ENCODE assay signal across 18 mouse cellular contexts in the genomic region with DNA sequence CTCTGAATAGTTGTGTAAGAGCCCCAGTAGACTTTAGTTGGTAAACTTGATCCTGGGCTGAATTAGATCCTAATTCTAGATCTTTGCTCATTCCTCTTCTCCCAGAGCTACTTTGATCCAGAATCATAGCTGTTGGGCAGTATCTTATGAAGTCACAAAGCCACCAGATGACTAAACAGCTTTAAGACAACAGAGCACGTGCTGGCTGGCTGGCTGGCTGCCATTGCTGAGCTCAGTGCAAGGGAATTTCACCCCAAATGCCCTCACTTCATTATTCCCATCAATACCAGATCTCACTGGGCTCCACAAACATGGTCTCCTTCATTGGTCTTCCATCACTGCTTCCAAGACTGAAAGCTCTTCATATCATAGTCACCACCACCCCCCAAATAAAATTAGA. TPM values are rescaled to one million over a fixed set of nuclear protein-coding genes. Genes with fewer than 3 reads are reported as not detected.
DNase-seq lines count a peak whose midpoint lies in the region; ATAC-seq and TF ChIP-seq lines count a peak whose summit lies in the region.
"Had no signal": no experiment of that assay in that cellular context is flagged by ENCODE, and none has a peak within 500 bp of the region (broad histone marks: within the 10 kb centered on the region; RNA-seq: fewer than 3 reads in every experiment).

No protein-coding gene starts in this region.

- H3K4me2 ChIP-seq in kidney, embryonic 16.5 days (replicated peaks; ENCODE audit: low read depth, low read length), result no peak overlapping the region
- H3K4me2 ChIP-seq in forebrain, embryonic 16.5 days (ENCODE audit: low read length), result no peak overlapping the region
- H3K4me2 ChIP-seq: forebrain, embryonic 15.5 days; heart, embryonic 13.5 days; hindbrain, embryonic 12.5 days had no signal

- peak; percentile 24 for DNase-seq in adrenal gland, postnatal 25 days
- DNase-seq in adrenal gland, postnatal 4 days (ENCODE audit: low spot score in 2 of 2), result no peak
- peak; percentile 3 for DNase-seq in kidney, adult 11 months
- DNase-seq in gastrocnemius, postnatal 4 days (ENCODE audit: low spot score in 2 of 2), result no peak
- DNase-seq: gastrocnemius, adult 2 months; lung, adult 18-20 months; thymus, postnatal 4 days had no signal

- no peak for TF ChIP-seq CTCF in C2C12 (IDR thresholded peaks at IDR 0.05; ENCODE audit: control insufficient read depth, insufficient read depth, insufficient read length)

- no peaks in the 10 kb centered on the region for H3K4me1 ChIP-seq in kidney, embryonic 16.5 days (ENCODE audit: insufficient read depth, low read length)
- 0 out of 2 replicates have a peak, but pooled peaks cover 3% of the 10 kb centered on the region for H3K4me1 ChIP-seq in brown adipose tissue, adult 24 weeks (ENCODE audit: control insufficient read depth, insufficient read depth, insufficient read length, low read length)
- peaks cover 2% of the 10 kb centered on the region; the same call in 1 of the 2 replicates for H3K4me1 ChIP-seq in forebrain, embryonic 16.5 days (replicated peaks; ENCODE audit: control insufficient read depth, insufficient read depth, low read length)
- H3K4me1 ChIP-seq: hindbrain, embryonic 12.5 days had no signal

- 44% methylated on average over 1 of the region's 1 CpGs for WGBS in kidney, embryonic 16.5 days
- 24% methylated on average over 1 of the region's 1 CpGs for WGBS in forebrain, embryonic 16.5 days

- H3K9ac ChIP-seq in kidney, embryonic 16.5 days (replicated peaks; ENCODE audit: low read length), result no peak overlapping the region
- no peak overlapping the region for H3K9ac ChIP-seq in forebrain, embryonic 16.5 days (replicated peaks; ENCODE audit: low read depth, low read length)
- H3K9ac ChIP-seq: forebrain, embryonic 15.5 days; heart, embryonic 13.5 days; hindbrain, embryonic 12.5 days had no signal

- no peaks in the 10 kb centered on the region for H3K79me2 ChIP-seq in C2C12 (ENCODE audit: control insufficient read depth, insufficient read depth)

- H3K27ac ChIP-seq in kidney, embryonic 16.5 days (ENCODE audit: low read length), result no peak overlapping the region
- H3K27ac ChIP-seq in brown adipose tissue, adult 24 weeks (replicated peaks; ENCODE audit: low read depth, low read length), result peak overlapping the region; percentile 89
- no peak overlapping the region for H3K27ac ChIP-seq in forebrain, embryonic 16.5 days (ENCODE audit: low read length)
- H3K27ac ChIP-seq: gastrocnemius, adult 2 months; heart, embryonic 13.5 days; hindbrain, embryonic 12.5 days; layer of hippocampus, adult 2 months; left cerebral cortex, adult 2 months had no signal

- no peak overlapping the region for H3K4me3 ChIP-seq in kidney, embryonic 16.5 days (ENCODE audit: low read length)
- H3K4me3 ChIP-seq in C2C12 (ENCODE audit: insufficient read depth, poor library complexity, severe bottlenecking), result no peak overlapping the region
- no peak overlapping the region for H3K4me3 ChIP-seq in brown adipose tissue, adult 24 weeks (ENCODE audit: insufficient read depth, low read depth, low read length)
- H3K4me3 ChIP-seq in forebrain, embryonic 16.5 days (replicated peaks; ENCODE audit: low read length), result no peak overlapping the region
- H3K4me3 ChIP-seq: forebrain, embryonic 15.5 days; gastrocnemius, adult 2 months; heart, embryonic 13.5 days; hindbrain, embryonic 12.5 days; layer of hippocampus, adult 2 months; left cerebral cortex, adult 2 months had no signal

- H3K9me3 ChIP-seq in kidney, embryonic 16.5 days (ENCODE audit: low read length), result no peaks in the 10 kb centered on the region
- H3K9me3 ChIP-seq in forebrain, embryonic 16.5 days (ENCODE audit: control insufficient read depth, low read length), result no peaks in the 10 kb centered on the region
- H3K9me3 ChIP-seq: forebrain, embryonic 15.5 days; heart, embryonic 13.5 days; hindbrain, embryonic 12.5 days had no signal

- no peaks in the 10 kb centered on the region for H3K36me3 ChIP-seq in kidney, embryonic 16.5 days (ENCODE audit: insufficient read depth, low read length)
- no peaks in the 10 kb centered on the region for H3K36me3 ChIP-seq in C2C12 (ENCODE audit: control insufficient read depth, insufficient read depth)
- no peaks in the 10 kb centered on the region for H3K36me3 ChIP-seq in forebrain, embryonic 16.5 days (ENCODE audit: control insufficient read depth, insufficient read depth)
- H3K36me3 ChIP-seq: forebrain, embryonic 15.5 days; heart, embryonic 13.5 days; hindbrain, embryonic 12.5 days had no signal

- H3K79me3 ChIP-seq in C2C12 (ENCODE audit: low read depth), result no peaks in the 10 kb centered on the region

- no peak for ATAC-seq in kidney, embryonic 16.5 days (ENCODE audit: low FRiP score, low TSS enrichment)
- ATAC-seq in forebrain, embryonic 16.5 days, result no peak
- ATAC-seq: forebrain, embryonic 15.5 days; intestine, embryonic 16.5 days; midbrain, embryonic 16.5 days had no signal

- no peaks in the 10 kb centered on the region for H3K27me3 ChIP-seq in kidney, embryonic 16.5 days (ENCODE audit: insufficient read depth, low read length)
- no peaks in the 10 kb centered on the region for H3K27me3 ChIP-seq in C2C12 (ENCODE audit: control insufficient read depth, insufficient read depth, insufficient read length)
- no peaks in the 10 kb centered on the region for H3K27me3 ChIP-seq in forebrain, embryonic 16.5 days (replicated peaks; ENCODE audit: control insufficient read depth, insufficient read depth, low read length)
- H3K27me3 ChIP-seq: forebrain, embryonic 15.5 days; heart, embryonic 13.5 days; hindbrain, embryonic 12.5 days had no signal

- no peak overlapping the region for H3ac ChIP-seq in C2C12 (ENCODE audit: control insufficient read depth, insufficient read length, low read depth)

TF ChIP-seq in C2C12, 6 proteins besides CTCF, POLR2A, EP300 and RAD21:
- TF ChIP-seq MAX (IDR thresholded peaks at IDR 0.05), result peak; percentile 41
- no peak for TF ChIP-seq MYOG (IDR thresholded peaks at IDR 0.05; ENCODE audit: control insufficient read depth, extremely low read depth, insufficient read length)
- TF ChIP-seq CEBPB (IDR thresholded peaks at IDR 0.05; ENCODE audit: low read depth), result no peak
- no peak for TF ChIP-seq FOSL1 (IDR thresholded peaks at IDR 0.05; ENCODE audit: insufficient read depth, low read length, poor library complexity, severe bottlenecking)
- no peak for TF ChIP-seq MYOD1 (IDR thresholded peaks at IDR 0.05; ENCODE audit: control insufficient read depth, insufficient read length, low read depth)
- TF ChIP-seq USF1 (IDR thresholded peaks at IDR 0.05; ENCODE audit: low read depth), result peak; percentile 61
TF ChIP-seq in C2C12: peak in this region for 2.

RNA-seq across cellular contexts. Expression of gene Ly86, which starts 46.2 kb away (rescaled TPM):
- total RNA-seq in adrenal gland, postnatal 25 days (2021), result 1.8 and 2.7 TPM in 2 replicates
- 1 to 10 TPM; 3.6 to 4.5 TPM for total RNA-seq in adrenal gland, postnatal 4 days (2021)
- polyA plus RNA-seq in kidney, embryonic 16.5 days (2015; fragmentation: Nextera tagmentation; extraction: Ambion mirVana), result 5.0 and 6.3 TPM in 2 replicates
- polyA plus RNA-seq in C2C12 (2012; fragmentation: generic; extraction: Trizol), result not detected
- 8.7 and 12.4 TPM in 2 replicates for polyA plus RNA-seq in brown adipose tissue, adult 24 weeks (2012; ENCODE audit: insufficient read depth, insufficient read length, missing spikeins)
- polyA plus RNA-seq in forebrain, embryonic 16.5 days (2015; fragmentation: Nextera tagmentation; extraction: Ambion mirVana), result 4.3 and 5.3 TPM in 2 replicates
- 1 to 10 TPM; 2.7 to 2.8 TPM for total RNA-seq in gastrocnemius, postnatal 4 days (2021)

Comparison
In these comparisons a context has a peak if more than half of its experiments do, and no peak if none do; other contexts are left out.
1. DNase-seq: peak in adrenal gland, postnatal 25 days (single experiment) and kidney, adult 11 months (single experiment); none in adrenal gland, postnatal 4 days (0 of 2) and gastrocnemius, postnatal 4 days (0 of 2).